Mouse (Mus musculus) brown adipose tissue, adult 24 weeks (tissue): ENCODE results near the gene Apoa4. TPM values are rescaled to one million over a fixed set of nuclear protein-coding genes. Genes with fewer than 3 reads are reported as not detected.
A peak's percentile ranks its signal among the peaks of the same experiment; 100 is the strongest.

Experiments
- H3K27ac ChIP-seq: fragments of 200-500 bp; replicated peaks from 2 replicates; pipeline ENCODE4 v1.5.1; 2012; ENCODE audit warnings: low read depth, mild to moderate bottlenecking, low read length
- H3K4me1 ChIP-seq: fragments of 200-500 bp; 2 replicates; pipeline ENCODE4 v1.6.1; 2012; ENCODE audit warnings: low read length, mixed read lengths; ENCODE audit not compliant: control insufficient read depth, insufficient read depth, insufficient read length
- H3K4me3 ChIP-seq: fragments of 200-500 bp; 2 replicates; pipeline ENCODE4 v1.5.1; 2012; ENCODE audit warnings: low read depth, mild to moderate bottlenecking, low read length, moderate library complexity; ENCODE audit not compliant: insufficient read depth
- polyA plus RNA-seq: library from polyadenylated mRNA; stranded (reverse); fragments of >200 nt; gene quantifications from 2 replicates; pipeline ENCODE4 v1.2.4, GENCODE M21; 2012; ENCODE audit not compliant: missing spikeins, insufficient read depth, insufficient read length

The Apoa4 gene
- polyA plus RNA-seq, result 1.7 TPM in 1 of 2 replicates, not detected in the other

DNA sequence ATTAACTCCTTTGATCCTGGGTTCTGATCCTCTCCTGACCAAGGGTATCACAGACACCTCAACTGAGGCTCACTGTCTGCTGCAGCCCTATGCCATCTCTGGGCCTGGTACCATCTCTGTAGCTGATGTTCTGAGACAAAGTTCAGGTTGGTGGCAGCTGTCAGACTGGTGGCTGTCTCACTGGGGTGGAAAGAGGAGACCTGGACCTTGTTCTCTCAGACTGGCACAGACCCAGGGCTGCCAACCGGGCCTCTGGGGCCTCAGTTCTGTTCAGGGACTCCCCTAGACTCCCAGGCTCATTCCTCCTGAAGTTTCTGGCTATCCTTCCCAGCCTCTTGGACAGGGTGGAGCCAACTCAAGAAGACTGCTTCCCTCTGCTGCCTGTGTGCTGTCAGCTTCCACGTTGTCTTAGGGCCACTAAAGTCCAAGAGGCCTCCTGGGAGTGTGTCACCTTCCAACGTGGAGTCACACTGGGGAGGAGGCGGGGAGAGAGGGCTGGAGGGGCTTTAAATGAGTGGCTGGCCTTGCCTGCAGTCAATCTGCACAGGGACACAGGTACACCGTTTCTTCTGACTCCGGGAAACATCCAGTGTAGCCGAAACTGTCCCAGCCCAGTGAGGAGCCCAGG lies at the start of gene Apoa4:
Gene Apoa4, plus strand, starts transcription at position 171 of the 628 bp plus-strand sequence.
- no peak within 1 kb of the TSS for H3K4me3 ChIP-seq
- H3K4me1 ChIP-seq, result no peaks in the 10 kb centered on the region
- H3K27ac ChIP-seq, result no peak within 1 kb of the TSS

DNA sequence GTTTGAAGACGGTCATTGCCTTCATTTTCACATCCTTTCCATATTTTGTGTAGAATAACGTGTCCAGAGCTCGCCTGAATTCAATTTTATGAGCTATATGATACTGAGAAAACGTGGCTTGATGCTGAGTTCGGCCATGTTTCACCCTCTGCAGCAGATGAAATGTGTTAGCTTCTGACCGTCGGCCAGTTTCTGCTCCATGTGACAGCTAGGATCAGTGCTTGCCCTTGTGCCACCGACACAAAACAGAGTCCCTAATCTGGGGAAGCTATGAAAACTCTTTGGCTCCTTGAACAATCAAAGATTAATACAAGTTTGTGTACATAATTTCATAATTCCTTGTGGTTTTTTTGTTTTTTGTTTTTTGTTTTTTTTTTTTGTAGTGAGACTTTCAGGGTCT lies 49.3 kb upstream of the Apoa4 start:
- Histone ChIP-seq H3K4me3 (no peak overlapping the region), H3K4me1 (no peaks in the 10 kb centered on the region), H3K27ac (no peak overlapping the region)

DNA sequence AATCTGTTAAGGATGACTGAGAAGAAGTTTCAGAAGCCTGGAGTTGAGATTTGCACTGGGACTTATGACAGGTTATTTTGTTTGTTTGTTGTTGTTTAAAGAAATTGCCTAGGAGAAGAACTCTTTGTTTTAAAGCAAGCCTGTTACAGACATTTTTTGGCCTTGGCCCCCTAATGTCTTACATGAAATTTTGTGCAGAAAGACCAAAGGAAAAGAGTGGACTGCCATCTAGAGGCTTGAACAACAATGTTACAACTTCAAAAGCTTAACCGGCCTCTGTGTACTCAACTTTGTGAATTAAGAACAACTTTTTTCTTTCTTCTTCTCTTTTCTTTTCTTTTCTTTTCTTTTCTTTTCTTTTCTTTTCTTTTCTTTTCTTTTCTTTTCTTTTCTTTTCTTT lies 48.9 kb upstream of the Apoa4 start:
- H3K4me1 ChIP-seq, result no peaks in the 10 kb centered on the region
- no peak overlapping the region for H3K27ac ChIP-seq
- H3K4me3 ChIP-seq, result no peak overlapping the region

- no peak overlapping the region for H3K27ac ChIP-seq
- no peak overlapping the region for H3K4me3 ChIP-seq
Measured at GRCm38 (mm10) chr9:46192642-46193041, 47.9 kb upstream of the Apoa4 start.

DNA sequence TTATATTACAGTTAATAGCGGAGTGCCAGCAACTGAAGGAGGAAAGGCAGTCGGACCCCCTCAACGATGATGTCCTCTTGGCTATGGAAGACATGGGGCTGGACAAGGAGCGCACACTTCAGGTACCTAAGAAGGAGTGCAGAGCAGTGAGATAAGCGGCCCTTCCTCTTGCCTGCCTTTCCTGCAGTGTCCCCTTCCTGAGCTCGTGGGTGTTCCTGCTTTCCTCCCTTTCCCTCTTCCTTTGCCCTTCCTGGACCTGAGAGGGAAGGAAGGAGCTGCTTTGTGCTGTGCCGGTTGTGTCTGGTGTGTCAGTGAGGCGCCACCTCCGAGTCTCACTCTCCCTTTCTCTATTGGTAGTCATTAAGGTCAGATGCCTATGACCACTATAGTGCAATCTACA lies 45.7 kb upstream of the Apoa4 start:
- Histone ChIP-seq H3K4me1 (0 out of 2 replicates have a peak, but pooled peaks cover 3% of the 10 kb centered on the region), H3K4me3 (no peak overlapping the region), H3K27ac (no peak overlapping the region)

More at GRCm38 (mm10) chr9:46192642-46193041, 47.9 kb upstream of the Apoa4 start:
- no peaks in the 10 kb centered on the region for H3K4me1 ChIP-seq

- 0 out of 2 replicates have a peak, but pooled peaks cover 3% of the 10 kb centered on the region for H3K4me1 ChIP-seq
- 0 out of 2 replicates have a peak overlapping the region, but pooled peaks have one; percentile 17 for H3K27ac ChIP-seq
- H3K4me3 ChIP-seq, result no peak overlapping the region
Measured at GRCm38 (mm10) chr9:46196699-46197169, 43.8 kb upstream of the Apoa4 start.

DNA sequence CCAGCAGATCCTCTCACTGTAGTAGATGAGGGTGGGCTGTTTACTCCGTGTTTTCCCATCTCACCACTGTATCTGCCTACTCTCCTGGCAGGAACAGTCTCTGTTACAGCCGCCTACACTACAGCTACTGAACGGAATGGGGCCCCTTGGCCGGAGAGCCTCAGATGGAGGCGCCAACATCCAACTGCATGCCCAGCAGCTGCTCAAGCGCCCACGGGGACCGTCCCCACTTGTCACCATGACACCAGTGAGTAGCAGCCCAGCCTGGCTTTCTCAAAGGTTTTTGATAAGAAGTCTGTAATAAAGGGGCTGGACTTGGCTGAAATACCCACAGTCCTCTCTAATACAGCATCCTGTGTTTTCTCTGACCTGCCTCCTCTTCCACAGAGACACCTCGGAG lies 42.0 kb upstream of the Apoa4 start:
- Histone ChIP-seq H3K27ac (no peak overlapping the region), H3K4me3 (no peak overlapping the region), H3K4me1 (0 out of 2 replicates have a peak, but pooled peaks cover 3% of the 10 kb centered on the region)

GRCm38 (mm10) chr9:46198936-46199335 lies 41.6 kb upstream of the Apoa4 start:
- Histone ChIP-seq H3K4me3 (no peak overlapping the region), H3K27ac (no peak overlapping the region), H3K4me1 (0 out of 2 replicates have a peak, but pooled peaks cover 3% of the 10 kb centered on the region)

- Histone ChIP-seq H3K4me3 (no peak overlapping the region), H3K4me1 (0 out of 2 replicates have a peak, but pooled peaks cover 3% of the 10 kb centered on the region), H3K27ac (no peak overlapping the region)
Measured at GRCm38 (mm10) chr9:46199609-46200008, 40.9 kb upstream of the Apoa4 start.

DNA sequence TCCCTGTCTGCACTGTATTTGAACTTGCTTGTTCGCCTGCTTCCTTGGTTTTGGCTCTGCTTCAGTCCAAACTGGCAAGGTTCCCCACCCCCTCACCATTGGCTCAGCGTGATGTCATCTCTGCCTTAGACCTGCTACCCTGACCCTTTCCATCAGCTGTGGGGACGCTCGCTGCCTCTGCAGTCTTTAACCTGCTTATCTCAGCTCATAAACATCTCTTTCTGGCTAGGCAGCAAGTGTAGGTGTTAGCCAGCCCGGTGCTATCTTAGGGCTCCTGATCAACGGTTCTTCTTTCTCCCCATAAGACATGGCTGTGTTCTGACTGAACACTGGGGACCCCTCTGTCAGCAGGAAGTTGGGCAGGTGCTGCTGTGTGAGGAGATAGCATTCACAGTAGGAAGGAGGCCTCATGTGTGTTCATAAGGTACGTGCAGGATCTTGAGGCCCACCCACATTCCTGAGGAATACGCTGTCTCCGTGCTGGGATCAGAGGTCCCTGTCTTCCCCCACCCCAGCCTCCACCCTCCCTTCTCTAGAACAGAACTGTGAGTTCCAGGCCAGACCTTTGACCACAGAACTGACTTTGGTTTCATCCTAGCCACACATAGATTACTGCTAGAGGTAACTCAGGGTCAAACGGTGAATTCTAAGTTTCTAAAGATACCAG lies 33.5 kb upstream of the Apoa4 start:
- H3K27ac ChIP-seq, result no peak overlapping the region
- no peak overlapping the region for H3K4me3 ChIP-seq
- 0 out of 2 replicates have a peak, but pooled peaks cover 4% of the 10 kb centered on the region for H3K4me1 ChIP-seq

DNA sequence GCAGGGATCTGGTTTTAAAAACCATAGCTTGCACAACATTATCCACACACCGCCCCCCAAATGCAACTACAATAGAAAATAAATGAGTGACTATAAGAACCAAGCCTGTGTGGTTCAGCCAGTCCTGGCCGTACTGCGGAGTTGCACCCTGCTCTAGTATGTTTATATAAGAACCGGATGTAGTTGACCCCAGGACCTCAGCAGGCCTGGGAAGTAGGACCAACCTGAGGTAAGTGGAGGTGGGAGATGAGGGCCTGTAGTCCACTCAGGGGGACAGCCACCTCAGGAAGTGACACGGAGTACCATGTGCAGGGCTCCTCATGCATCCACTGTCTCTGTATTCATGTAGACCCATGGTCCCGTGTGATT lies 33.0 kb upstream of the Apoa4 start:
- Histone ChIP-seq H3K4me1 (0 out of 2 replicates have a peak, but pooled peaks cover 4% of the 10 kb centered on the region), H3K4me3 (no peak overlapping the region), H3K27ac (no peak overlapping the region)

- no peak overlapping the region for H3K4me3 ChIP-seq
- 0 out of 2 replicates have a peak, but pooled peaks cover 4% of the 10 kb centered on the region for H3K4me1 ChIP-seq
- no peak overlapping the region for H3K27ac ChIP-seq
Measured at GRCm38 (mm10) chr9:46208401-46208974, 32.0 kb upstream of the Apoa4 start.

- H3K4me3 ChIP-seq, result no peak overlapping the region
- H3K4me1 ChIP-seq, result peaks cover 9% of the 10 kb centered on the region
- H3K27ac ChIP-seq, result no peak overlapping the region
Measured at GRCm38 (mm10) chr9:46210473-46210872, 30.0 kb upstream of the Apoa4 start.

GRCm38 (mm10) chr9:46214276-46214675 lies 26.2 kb upstream of the Apoa4 start:
- no peak overlapping the region for H3K27ac ChIP-seq
- H3K4me1 ChIP-seq, result peaks cover 11% of the 10 kb centered on the region
- no peak overlapping the region for H3K4me3 ChIP-seq

GRCm38 (mm10) chr9:46214946-46215337 lies 25.6 kb upstream of the Apoa4 start:
- Histone ChIP-seq H3K4me3 (no peak overlapping the region), H3K27ac (no peak overlapping the region), H3K4me1 (peaks cover 11% of the 10 kb centered on the region)
